Mouse (Mus musculus): Measurements from ENCODE around the gene Piwil4. TPM values are rescaled to one million over a fixed set of nuclear protein-coding genes. Genes with fewer than 3 reads are reported as not detected.

Piwil4 gene
- polyA plus RNA-seq, 1 experiment from 2014 or later: 9.1 TPM

DNA sequence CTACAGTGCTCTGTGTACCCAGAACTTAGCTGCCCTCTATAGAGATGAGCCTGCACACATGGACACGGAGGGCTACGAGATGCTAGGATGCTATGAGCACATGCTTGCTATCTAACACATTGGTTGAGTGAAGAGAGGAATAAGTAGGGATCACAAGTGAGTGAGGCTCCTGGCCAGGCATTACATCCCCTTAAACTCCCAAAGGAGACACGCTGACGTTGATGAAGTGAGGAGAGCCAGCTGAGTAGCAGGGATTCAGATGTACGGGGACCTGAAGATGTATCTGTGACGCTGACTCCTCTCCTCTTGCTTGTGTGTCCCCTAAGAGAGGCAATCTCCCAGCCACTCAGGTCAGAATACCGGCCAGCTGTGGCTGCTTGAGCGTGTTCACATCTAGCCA, 92.7 kb downstream of the Piwil4 start:
- no peak for ATAC-seq

DNA sequence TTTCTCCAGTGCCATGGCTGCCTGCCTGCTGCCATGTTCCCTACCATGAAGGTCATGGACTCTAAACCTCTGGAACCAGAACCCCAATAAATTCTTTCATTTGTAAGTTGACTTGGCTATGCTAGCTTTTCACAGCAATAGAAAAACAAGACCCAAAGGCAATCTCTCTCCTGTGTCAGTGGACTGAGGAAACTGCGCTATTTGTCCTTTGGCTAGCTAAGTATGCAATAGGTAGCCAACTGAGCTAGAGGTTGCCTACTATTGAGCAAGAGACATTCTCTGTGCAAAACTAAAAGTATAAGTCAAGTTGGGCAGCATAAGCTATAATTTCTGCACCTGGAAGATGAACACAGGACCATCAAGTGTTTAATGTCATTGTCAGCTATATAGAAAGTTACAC, 93.9 kb downstream of the Piwil4 start:
- no peak for DNase-seq (ENCODE audit: low spot score)
- Histone ChIP-seq H3K36me3 (ENCODE audit: insufficient read depth, low read length) (no peaks in the 10 kb centered on the region), H3K4me2 (replicated peaks; ENCODE audit: low read depth, low read length) (no peak overlapping the region), H3K4me3 (ENCODE audit: low read depth, low read length) (no peak overlapping the region), H3K9ac (replicated peaks; ENCODE audit: low read depth) (no peak overlapping the region), H3K4me1 (ENCODE audit: insufficient read depth, low read depth, low read length) (no peaks in the 10 kb centered on the region; the same call in 1 of the 2 replicates), H3K27me3 (replicated peaks; ENCODE audit: insufficient read depth, low read length) (no peaks in the 10 kb centered on the region), H3K9me3 (ENCODE audit: low read length) (no peaks in the 10 kb centered on the region), H3K27ac (ENCODE audit: low read length) (no peak overlapping the region)
- WGBS: 95% methylated on average over 1 of the region's 1 CpGs
- TF ChIP-seq EP300 (IDR thresholded peaks at IDR 0.05) (no peak), CTCF (IDR thresholded peaks at IDR 0.05) (no peak)
- no peak for ATAC-seq

More for the DNA sequence above, 92.7 kb downstream of the Piwil4 start:
- Histone ChIP-seq H3K9me3 (ENCODE audit: low read length) (no peaks in the 10 kb centered on the region), H3K36me3 (ENCODE audit: insufficient read depth, low read length) (no peaks in the 10 kb centered on the region), H3K27me3 (replicated peaks; ENCODE audit: insufficient read depth, low read length) (no peaks in the 10 kb centered on the region), H3K27ac (ENCODE audit: low read length) (no peak overlapping the region), H3K4me2 (replicated peaks; ENCODE audit: low read depth, low read length) (no peak overlapping the region), H3K4me3 (ENCODE audit: low read depth, low read length) (no peak overlapping the region), H3K9ac (replicated peaks; ENCODE audit: low read depth) (no peak overlapping the region), H3K4me1 (ENCODE audit: insufficient read depth, low read depth, low read length) (no peaks in the 10 kb centered on the region)
- 79% methylated on average over 8 of the region's 8 CpGs for WGBS
- no peak for TF ChIP-seq CTCF (IDR thresholded peaks at IDR 0.05)
- TF ChIP-seq EP300 (IDR thresholded peaks at IDR 0.05): no peak
- no peak for DNase-seq (ENCODE audit: low spot score)

Other genes starting within 250 kb of the Piwil4 start
- 0.19 and 0.20 TPM in 2 replicates for gene Kdm4d, start 240.3 kb downstream of the Piwil4 start, polyA plus RNA-seq (2015; fragmentation: Nextera tagmentation; extraction: Ambion mirVana)
- gene Cwc15, start 240.1 kb downstream of the Piwil4 start, polyA plus RNA-seq (2015; fragmentation: Nextera tagmentation; extraction: Ambion mirVana): 125 and 126 TPM in 2 replicates
- gene Amotl1, start 95.7 kb downstream of the Piwil4 start, polyA plus RNA-seq (2015; fragmentation: Nextera tagmentation; extraction: Ambion mirVana): 12.9 and 14.3 TPM in 2 replicates
- 6.1 and 7.8 TPM in 2 replicates for gene Fut4, start 11.7 kb upstream of the Piwil4 start, polyA plus RNA-seq (2015; fragmentation: Nextera tagmentation; extraction: Ambion mirVana)
- 11.9 and 12.5 TPM in 2 replicates for gene 1700012B09Rik, start 30.3 kb upstream of the Piwil4 start, polyA plus RNA-seq (2015; fragmentation: Nextera tagmentation; extraction: Ambion mirVana)
- gene Mre11a, start 43.9 kb upstream of the Piwil4 start, polyA plus RNA-seq (2015; fragmentation: Nextera tagmentation; extraction: Ambion mirVana): 4.7 and 8.1 TPM in 2 replicates
- gene Ankrd49, start 44.1 kb upstream of the Piwil4 start, polyA plus RNA-seq (2015; fragmentation: Nextera tagmentation; extraction: Ambion mirVana): 19.7 and 21.4 TPM in 2 replicates
- 0.05 TPM in 1 of 2 replicates, not detected in the other for gene Gpr83, start 119.5 kb upstream of the Piwil4 start, polyA plus RNA-seq (2015; fragmentation: Nextera tagmentation; extraction: Ambion mirVana)
- gene Izumo1r, start 163.2 kb upstream of the Piwil4 start, polyA plus RNA-seq (2015; fragmentation: Nextera tagmentation; extraction: Ambion mirVana): 0.23 TPM in 1 of 2 replicates, not detected in the other